Mouse (Mus musculus): ENCODE results near the gene Immp2l. TPM values are rescaled to one million over a fixed set of nuclear protein-coding genes. Genes with fewer than 3 reads are reported as not detected.
A peak's percentile ranks its signal among the peaks of the same experiment; 100 is the strongest.
"Not testable (repeated sequence)": the region's sequence is repeated elsewhere in the genome, so short reads cannot be mapped to it uniquely, and the experiment has no call there.

The Immp2l gene
- polyA plus RNA-seq (2012; rRNA removed) = 4.2 and 11.2 TPM in 2 replicates

- 2% methylated on average over 68 of the region's 68 CpGs for WGBS
- peak; percentile 86 for DNase-seq (ENCODE audit: low read depth, low spot score)
Observed at GRCm38 (mm10) chr12:41023511-41024421, at the start of gene Immp2l. Gene Immp2l (plus strand): TSS chr12:41024090.

- WGBS = 37% methylated on average over 2 of the region's 2 CpGs
- peak; percentile 50 for DNase-seq (ENCODE audit: low read depth, low spot score)
Observed at GRCm38 (mm10) chr12:40978719-40979500, 45.0 kb upstream of the Immp2l start.

GRCm38 (mm10) chr12:40979716-40980115 is 44.2 kb upstream of the Immp2l start:
- 91% methylated on average over 4 of the region's 4 CpGs for WGBS

GRCm38 (mm10) chr12:40980160-40980559 is 43.7 kb upstream of the Immp2l start:
- no peak for DNase-seq (ENCODE audit: low read depth, low spot score)
- WGBS = 84% methylated on average over 3 of the region's 3 CpGs

More at GRCm38 (mm10) chr12:40979716-40980115, 44.2 kb upstream of the Immp2l start:
- DNase-seq (ENCODE audit: low read depth, low spot score) = no peak

DNA sequence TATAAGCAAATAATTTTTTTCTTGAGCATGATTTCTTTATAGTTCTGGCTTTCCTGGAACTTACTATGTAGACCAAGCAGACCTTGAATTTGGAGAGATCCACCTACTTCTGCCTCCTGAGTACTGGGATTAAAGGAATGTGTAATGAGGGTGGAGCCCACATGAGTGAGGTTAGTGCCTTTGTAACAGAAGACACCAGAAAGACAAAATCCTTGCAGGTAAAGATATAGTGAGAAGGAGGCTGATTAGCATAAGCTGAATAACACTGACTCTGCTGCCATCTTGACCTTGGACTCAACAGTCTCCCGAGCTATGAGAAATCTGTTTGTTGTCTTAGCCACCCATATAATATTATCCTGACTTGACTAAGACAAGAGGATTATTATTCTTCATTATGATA is 40.9 kb upstream of the Immp2l start:
- DNase-seq (ENCODE audit: low read depth, low spot score) = no peak
- WGBS = 82% methylated on average over 1 of the region's 1 CpGs

GRCm38 (mm10) chr12:40984735-40985134 is 39.2 kb upstream of the Immp2l start:
- 70% methylated on average over 4 of the region's 4 CpGs for WGBS
- no peak for DNase-seq (ENCODE audit: low read depth, low spot score)

GRCm38 (mm10) chr12:40985791-40986190 is 38.1 kb upstream of the Immp2l start:
- 79% methylated on average over 4 of the region's 4 CpGs for WGBS

DNA sequence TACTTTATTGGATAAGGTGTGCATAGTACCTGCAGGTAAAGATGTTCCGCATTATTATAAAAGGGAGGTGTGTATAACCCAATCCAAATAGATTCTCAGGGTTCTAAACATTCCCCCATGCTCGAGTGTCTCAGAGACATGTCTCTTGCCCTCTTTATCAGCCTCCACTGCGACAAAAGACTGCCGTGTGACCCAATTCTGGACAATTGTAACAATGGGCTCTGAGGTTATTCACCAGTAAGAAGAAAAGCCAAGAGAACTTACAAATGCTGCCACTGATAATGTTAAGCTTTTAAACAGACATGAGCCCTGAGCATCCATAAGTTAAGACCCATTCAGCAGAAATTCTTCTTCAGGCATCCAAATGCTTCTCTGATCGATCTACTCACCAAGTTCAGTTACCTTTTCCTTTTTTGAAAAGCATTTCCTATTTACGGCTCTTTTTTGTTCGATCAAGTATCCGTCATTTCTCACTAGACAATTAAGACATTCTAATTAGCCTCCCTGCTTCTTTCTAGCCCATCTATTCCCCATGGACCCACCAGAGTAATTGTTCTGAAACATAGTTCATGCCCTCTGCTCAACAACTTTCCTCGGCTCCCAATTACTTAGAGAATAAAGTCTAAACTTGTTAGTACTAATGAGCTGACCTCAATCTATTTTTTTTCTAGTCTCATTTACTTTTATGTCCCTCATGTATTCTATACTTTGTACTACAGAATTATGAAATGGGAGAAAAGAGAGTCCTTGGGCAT is 35.4 kb upstream of the Immp2l start:
- DNase-seq (ENCODE audit: low read depth, low spot score) = no peak
- WGBS = 90% methylated on average over 9 of the region's 9 CpGs

More at GRCm38 (mm10) chr12:40985791-40986190, 38.1 kb upstream of the Immp2l start:
- no peak for DNase-seq (ENCODE audit: low read depth, low spot score)

DNA sequence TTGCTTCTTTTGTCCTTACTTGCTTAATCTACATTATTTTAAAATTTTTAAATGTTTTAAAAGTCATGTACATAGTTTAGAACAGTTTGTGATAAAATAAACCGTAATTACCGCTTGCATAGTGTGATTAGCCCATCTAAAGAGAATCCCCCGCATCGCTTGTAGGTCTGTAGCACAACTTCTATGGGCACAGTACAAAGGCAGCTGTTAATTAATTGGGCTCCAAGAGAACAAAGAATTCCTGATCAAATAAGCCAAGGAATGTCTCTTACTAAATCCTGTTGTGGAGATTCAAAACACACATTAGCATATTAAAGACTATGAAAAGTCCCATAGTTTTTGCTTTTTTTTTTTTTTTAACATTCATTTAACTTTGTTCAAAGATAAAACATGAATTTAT is 32.2 kb upstream of the Immp2l start:
- 96% methylated on average over 4 of the region's 4 CpGs for WGBS
- no peak for DNase-seq (ENCODE audit: low read depth, low spot score)

DNA sequence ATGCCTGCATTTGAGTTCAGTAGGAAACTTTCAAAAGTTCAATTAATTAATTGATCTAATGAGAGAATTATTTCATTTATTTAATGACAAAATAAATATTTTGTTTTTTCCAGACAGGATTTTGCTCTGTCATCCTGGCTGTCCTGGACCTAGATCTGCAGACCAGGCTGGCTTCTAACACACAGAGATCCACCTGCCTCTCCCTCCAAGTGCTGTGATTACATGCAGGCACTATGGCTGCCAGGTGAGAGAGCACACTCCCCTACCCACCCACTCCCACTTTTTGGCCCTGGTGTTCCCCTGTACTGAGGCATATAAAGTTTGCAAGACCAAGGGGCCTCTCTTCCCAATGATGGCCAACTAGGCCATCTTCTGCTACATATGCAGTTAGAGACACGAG is 31.7 kb upstream of the Immp2l start:
- DNase-seq (ENCODE audit: low read depth, low spot score) = not testable (repeated sequence)
- WGBS = 89% methylated on average over 1 of the region's 1 CpGs

DNA sequence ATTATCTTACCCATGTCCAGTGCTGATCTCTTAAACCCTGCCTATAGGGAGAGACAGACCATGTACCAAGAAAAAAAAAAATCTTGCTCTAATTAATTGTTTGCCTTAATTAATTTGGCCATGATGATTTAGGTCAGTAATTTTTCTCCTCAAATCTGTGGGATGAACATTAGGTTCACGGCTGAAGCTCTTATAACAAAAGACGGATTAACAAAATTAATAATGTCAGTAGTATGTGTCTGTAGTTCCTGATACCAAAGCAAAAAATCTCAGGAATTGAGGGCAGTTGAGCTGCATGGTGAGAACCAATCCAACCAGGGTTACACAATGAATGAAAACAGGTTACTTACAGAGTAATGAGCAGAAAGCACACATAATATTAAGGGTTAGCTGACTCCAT is 29.0 kb upstream of the Immp2l start:
- no peak for DNase-seq (ENCODE audit: low read depth, low spot score)
- WGBS = 94% methylated on average over 2 of the region's 2 CpGs

DNA sequence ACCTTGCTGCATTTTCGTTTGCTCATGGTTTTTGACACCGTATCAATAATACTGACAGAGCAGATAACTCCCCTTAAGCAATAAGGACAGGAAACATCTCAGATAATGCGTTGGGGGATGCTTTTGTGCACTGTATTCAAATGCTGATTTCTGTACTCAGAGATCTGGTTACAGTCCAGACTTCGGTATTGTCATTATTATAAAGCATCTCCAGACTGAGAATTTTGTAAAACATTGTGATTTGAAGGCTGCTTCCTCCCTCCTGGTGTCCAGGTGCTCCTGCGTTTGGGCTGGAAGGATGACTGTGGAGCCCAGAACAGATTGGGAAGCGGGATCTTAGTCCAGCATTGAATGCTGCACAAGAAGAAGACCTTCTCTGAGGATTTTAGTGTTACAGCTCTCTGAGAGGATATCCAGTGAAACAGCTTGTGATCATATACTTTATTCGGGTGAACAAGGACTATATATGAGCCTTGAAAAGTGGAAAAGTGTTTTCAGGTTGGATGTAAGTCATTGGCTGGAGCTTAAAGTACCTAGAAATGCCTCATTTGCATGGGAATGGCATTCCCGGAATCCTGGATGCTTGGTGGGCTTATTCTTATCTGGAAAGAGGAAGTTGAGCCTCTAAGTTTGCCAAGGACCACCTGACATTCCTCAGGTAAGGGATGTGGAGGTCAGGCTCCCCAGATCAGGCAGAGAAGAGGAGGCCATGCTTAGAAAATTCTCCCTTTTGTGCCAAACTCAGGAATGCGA is 28.1 kb upstream of the Immp2l start:
- DNase-seq (ENCODE audit: low read depth, low spot score) = no peak
- 80% methylated on average over 9 of the region's 9 CpGs for WGBS

GRCm38 (mm10) chr12:41022516-41022915 is 1.4 kb upstream of the Immp2l start:
- WGBS = 62% methylated on average over 1 of the region's 1 CpGs
- no peak for DNase-seq (ENCODE audit: low read depth, low spot score)

- 4% methylated on average over 9 of the region's 9 CpGs for WGBS
- DNase-seq (ENCODE audit: low read depth, low spot score) = no peak
Observed at GRCm38 (mm10) chr12:41024512-41024911, 622 bp downstream of the Immp2l start.

DNA sequence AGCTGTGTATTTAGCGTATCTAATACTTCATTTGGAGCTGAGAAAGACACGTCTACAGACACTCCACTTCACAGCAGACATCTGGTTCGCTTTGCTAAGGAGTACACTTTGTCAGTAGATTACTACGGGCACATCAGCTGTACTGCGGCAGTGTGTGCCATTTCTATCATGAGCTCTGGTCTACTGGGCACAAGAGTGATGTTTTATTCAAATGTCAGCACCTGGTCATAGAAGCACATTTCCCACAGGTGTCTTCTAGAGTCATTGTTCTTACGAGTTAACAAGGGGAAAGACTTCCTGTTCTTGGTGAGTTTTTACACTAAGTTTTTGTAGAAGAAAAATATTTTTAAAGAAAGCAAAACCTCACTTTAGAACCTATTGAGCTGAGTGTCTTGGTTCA is 3.6 kb downstream of the Immp2l start:
- no peak for DNase-seq (ENCODE audit: low read depth, low spot score)
- 82% methylated on average over 6 of the region's 6 CpGs for WGBS

- no peak for DNase-seq (ENCODE audit: low read depth, low spot score)
- 92% methylated on average over 2 of the region's 2 CpGs for WGBS
Observed at GRCm38 (mm10) chr12:41031119-41031518, 7.2 kb downstream of the Immp2l start.

DNA sequence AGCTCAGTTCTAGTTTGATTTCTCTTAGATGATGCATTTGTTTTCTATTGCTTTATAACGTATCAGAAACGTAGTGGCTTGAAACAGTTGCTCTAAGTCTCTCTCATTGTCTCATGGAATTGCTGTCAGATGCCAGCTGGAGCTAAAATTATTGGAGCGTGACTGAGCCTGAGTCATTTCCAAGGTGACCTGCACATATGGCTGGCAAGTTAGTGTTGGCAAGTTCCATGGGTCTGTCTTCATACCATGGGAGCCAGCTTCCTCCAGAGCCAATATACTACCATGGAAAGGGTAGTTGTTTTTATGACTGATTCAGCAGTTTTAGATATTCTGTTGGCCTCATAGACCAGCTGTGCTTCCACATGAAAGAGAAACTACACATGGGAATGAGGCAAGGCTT is 9.3 kb downstream of the Immp2l start:
- 89% methylated on average over 3 of the region's 3 CpGs for WGBS
- no peak for DNase-seq (ENCODE audit: low read depth, low spot score)

GRCm38 (mm10) chr12:41039834-41040233 is 15.9 kb downstream of the Immp2l start:
- WGBS = 85% methylated on average over 5 of the region's 5 CpGs

GRCm38 (mm10) chr12:41041737-41042136 is 17.8 kb downstream of the Immp2l start:
- DNase-seq (ENCODE audit: low read depth, low spot score) = no peak
- 76% methylated on average over 2 of the region's 2 CpGs for WGBS

More at GRCm38 (mm10) chr12:41039834-41040233, 15.9 kb downstream of the Immp2l start:
- DNase-seq (ENCODE audit: low read depth, low spot score) = no peak
